Mouse (Mus musculus) megakaryocyte progenitor cell, adult 5-6 weeks (primary cell): Measurements from ENCODE around the gene Acbd4. TPM values are rescaled to one million over a fixed set of nuclear protein-coding genes. Genes with fewer than 3 reads are reported as not detected.

Source experiments
- ATAC-seq: replicated peaks from 2 replicates; pipeline ENCODE4 v1.8.0; 2016; ENCODE audit warnings: mild to moderate bottlenecking, moderate TSS enrichment, inconsistent platforms; ENCODE audit not compliant: poor library complexity
- total RNA-seq, 2 experiments: library from RNA; stranded (forward) in 1 of 2; stranded (reverse) in 1 of 2; fragments of 157-497, 149-512 nt in 1 of 2; fragments of 200-1000 nt in 1 of 2; gene quantifications; 2 replicates each; pipeline versions ENCODE4 v1.2.3 to v1.2.4; 2015 to 2017

Gene Acbd4
- total RNA-seq, 2 experiments from 2014 or later = 2.0 to 5.0 TPM

- ATAC-seq = no peak
These were observed 10.5 kb downstream of the Acbd4 start for GRCm38 (mm10) chr11:103111881-103112551.

- ATAC-seq = no peak
These were observed 11.1 kb downstream of the Acbd4 start for GRCm38 (mm10) chr11:103112552-103112912.

DNA sequence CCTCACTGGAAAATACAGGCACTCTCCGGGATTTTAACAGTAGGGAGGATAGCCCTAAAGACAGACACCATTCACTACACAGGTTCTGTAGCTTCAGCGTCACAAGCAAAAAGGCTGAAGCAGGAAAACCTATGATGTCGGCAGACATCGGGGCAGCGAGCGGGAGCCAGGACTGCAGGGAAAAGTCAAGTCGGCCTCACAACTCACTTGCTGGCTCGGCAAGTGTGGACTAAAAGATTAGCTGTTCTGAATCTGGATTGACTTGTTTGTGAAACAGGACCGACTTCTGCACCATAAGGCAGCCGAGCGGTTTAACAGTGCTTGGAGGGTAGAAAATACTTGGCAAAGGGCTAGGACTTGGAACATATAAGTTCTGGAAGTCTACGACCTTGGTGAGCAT, 11.5 kb downstream of the Acbd4 start:
- ATAC-seq = no peak

- no peak for ATAC-seq
These were observed 12.3 kb downstream of the Acbd4 start for GRCm38 (mm10) chr11:103113771-103114170.

DNA sequence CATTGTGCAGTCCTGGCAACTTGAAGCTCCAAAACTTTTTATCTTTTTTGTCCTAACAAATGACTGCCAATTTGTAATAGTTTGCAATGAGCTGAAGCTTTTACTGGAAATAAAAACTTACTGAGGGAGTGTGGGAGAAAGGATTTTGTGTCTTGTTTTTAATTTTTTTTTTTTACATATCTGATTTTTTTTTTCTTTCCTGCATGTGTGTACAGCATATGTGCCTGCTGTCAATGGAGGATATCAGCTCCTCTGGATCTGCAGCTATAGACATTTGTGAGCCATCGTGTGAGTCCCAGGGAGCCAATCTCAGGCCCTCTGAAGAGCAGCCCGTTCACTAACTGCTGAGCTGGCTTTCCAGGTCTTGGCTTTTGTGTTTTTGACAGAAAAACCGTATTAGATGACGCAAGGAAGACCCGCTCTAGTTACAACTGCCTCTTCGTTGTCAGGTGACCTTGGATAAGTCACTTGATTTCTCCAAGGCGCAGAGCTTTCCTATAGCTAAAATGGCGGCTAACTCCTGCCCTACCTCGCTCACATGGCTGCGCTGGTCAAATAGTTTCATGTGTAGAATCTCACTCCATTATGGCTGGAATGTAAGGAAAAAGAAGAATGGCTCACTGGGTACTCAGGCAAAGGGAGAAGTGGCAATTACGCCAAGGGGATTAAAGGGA, 12.9 kb downstream of the Acbd4 start:
- ATAC-seq = no peak

DNA sequence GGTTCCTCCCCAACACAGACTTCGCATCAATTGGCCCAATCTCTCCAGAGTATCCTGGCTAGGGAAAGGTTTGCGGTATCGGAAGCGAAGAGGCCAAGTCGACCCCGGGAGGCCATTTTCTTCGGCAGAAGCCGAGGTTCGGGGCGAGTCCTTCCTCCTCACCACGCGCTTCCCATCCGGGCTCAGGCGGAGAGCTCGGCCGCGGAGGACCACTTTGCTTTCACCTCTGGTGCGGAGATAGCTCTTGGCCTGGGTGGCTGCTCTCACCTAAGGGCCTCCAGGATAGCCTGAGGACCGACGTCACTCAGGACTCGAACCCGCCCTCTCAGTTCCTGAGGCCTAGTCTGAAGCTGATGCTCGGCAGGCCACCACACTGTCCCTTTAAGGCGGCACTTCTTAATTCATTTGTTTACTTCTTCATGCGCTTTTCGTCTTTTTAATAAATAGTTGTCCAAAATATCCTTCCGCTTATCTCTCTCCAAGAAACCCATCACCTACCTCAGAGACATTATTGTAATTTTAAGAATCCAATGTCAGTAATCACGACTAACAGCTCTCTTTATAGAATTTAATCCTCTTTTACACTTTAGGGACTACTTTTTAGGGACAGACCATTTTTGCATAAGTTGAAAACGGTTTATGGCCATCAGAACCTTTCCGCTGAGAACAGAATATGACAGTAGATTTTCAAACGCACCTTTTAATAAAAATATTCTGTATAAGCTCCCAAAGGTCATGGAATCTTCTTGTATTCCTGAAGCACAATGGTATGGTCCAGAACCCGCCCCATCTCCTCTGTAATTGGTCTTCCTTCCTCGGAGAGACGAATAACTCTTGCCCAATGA, 13.9 kb downstream of the Acbd4 start:
- ATAC-seq = peak; percentile 35

GRCm38 (mm10) chr11:103116008-103116818, 14.7 kb downstream of the Acbd4 start, which contains the start of gene Hexim1:
Gene Hexim1, plus strand, starts transcription at chr11:103116231.
- peak; percentile 79 for ATAC-seq

- ATAC-seq = peak; percentile 27
These were observed 15.6 kb downstream of the Acbd4 start for GRCm38 (mm10) chr11:103116959-103117590.

DNA sequence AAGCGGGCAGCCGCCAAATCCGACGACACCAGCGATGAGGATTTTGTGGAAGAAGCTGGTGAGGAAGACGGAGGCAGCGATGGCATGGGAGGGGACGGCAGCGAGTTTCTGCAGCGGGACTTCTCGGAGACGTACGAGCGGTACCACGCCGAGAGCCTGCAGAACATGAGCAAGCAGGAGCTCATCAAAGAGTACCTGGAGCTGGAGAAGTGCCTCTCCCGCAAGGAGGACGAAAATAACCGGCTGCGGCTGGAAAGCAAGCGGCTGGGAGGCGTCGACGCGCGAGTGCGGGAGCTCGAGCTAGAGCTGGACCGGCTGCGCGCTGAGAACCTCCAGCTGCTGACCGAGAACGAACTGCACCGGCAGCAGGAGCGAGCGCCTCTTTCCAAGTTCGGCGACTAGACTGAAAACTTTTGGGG, 16.1 kb downstream of the Acbd4 start:
- ATAC-seq = no peak

DNA sequence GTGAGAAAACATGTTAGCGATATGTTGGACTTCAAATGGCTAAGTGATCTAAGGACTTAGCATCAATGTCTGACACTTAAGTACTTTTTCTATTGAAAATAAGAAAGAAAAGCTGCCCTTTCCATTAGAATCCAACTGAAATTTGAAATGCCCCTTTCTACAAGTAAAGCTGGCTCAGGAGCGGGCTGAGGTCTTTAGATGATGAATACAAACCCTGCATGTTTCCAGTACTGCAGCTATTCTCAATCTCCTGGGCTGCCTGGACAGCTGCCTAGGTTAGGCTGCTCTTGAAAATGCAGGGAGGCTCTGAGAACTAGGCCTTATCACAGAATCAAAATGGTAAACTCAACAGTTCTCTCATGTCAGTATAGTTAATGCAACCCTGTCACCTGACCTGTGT, 17.4 kb downstream of the Acbd4 start:
- no peak for ATAC-seq

DNA sequence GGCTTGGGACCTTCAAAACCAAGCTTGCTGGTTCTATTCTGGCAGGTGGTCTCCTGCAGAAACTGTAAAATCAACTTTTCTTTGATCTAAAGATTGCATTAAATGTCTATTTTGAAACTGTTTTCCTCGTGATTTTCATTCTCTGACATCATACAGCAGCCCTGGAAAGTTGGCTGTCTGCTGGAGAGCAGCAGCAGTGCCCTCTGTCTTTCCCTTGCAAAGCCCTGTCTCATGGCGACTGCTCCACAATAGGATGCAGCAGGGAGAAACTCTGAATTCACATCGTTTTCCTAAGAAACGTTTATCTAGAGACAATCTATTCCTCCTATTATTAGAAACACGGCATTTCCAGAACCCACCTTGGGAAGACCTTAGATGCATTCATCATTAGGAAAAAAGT, 18.1 kb downstream of the Acbd4 start:
- no peak for ATAC-seq

GRCm38 (mm10) chr11:103120315-103120714, 18.8 kb downstream of the Acbd4 start:
- no peak for ATAC-seq

GRCm38 (mm10) chr11:103131701-103132575, 30.5 kb downstream of the Acbd4 start, which contains the start of gene Hexim2:
Gene Hexim2, plus strand, starts transcription at chr11:103132429.
- no peak for ATAC-seq

- ATAC-seq = peak; percentile 86
These were observed 31.3 kb downstream of the Acbd4 start for GRCm38 (mm10) chr11:103132576-103133455.

GRCm38 (mm10) chr11:103133456-103134185, 32.1 kb downstream of the Acbd4 start:
- no peak for ATAC-seq

DNA sequence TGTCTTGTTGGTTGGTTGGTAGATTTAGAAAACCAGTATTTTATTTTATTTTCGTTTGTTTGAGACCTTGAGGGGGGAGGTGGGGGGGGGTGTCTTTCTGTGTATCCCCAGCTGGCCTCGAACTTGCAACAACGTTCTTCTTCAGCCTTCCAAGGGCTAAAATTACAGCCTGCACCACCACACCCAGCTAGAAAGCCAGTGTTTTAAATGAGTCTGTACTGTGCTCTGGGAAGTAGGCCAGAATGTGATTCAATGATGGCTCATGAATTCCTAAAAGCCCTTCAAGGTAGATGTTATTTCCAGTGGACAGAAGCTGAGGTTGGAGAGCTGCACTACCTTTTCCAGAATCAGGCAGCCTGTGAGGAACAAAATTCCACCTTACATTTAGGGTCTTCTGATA, 32.7 kb downstream of the Acbd4 start:
- ATAC-seq = no peak

DNA sequence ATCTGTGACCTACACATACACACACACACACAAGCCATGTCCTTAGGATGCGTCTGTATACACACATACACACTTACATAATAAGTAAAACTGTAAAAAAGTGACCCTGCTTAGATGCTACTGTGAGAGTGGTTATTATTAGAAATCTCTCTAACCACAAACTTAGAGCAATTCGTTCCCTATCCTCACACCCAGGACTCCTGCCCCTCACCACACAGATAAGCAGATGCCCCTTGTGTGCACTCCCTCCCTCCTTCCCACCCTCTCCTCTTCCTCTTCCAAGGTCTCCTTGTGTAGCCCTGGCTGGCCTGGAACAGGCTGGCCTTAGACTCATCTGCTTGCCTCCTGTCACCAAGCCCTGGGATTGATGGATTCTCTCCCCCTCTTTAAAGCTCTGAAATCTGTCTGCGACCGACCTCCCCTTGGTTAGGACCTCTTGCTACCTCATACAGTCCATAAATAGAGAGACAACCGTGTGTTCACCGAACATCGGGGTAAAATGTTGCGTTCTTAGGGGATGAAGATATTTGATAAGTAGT, 34.6 kb downstream of the Acbd4 start:
- ATAC-seq = peak; percentile 32
